Mouse (Mus musculus) hindbrain, postnatal 0 days (tissue): ENCODE measurements at regions not wholly inside any gene's neighbourhood (a gene's known extent, or its start where the extent isn't known, plus 50 kb on each side); places are given as distances from the start of the nearest gene placed in this dataset.

Experiments
- ATAC-seq: fragments of 200-750 bp; cut with Nextera tagmentation; 2 replicates; pipeline ENCODE4 v1.8.0; 2017; ENCODE audit warnings: mild to moderate bottlenecking, moderate TSS enrichment, moderate library complexity
- DNase-seq: peaks from one replicate; pipeline ENCODE4 v3.0.0-alpha.2; 2015; ENCODE audit warnings: low spot score
- H3K27ac ChIP-seq: fragments of 300-500 bp; sonication (generic); 2 replicates; pipeline ENCODE4 v1.5.1; 2014; ENCODE audit warnings: mild to moderate bottlenecking
- H3K27me3 ChIP-seq: fragments of 300-500 bp; sonication (generic); 2 replicates; pipeline ENCODE4 v1.6.1; 2014; ENCODE audit warnings: low read length, mixed read lengths; ENCODE audit not compliant: insufficient read depth
- H3K36me3 ChIP-seq: fragments of 300-500 bp; sonication (generic); 2 replicates; pipeline ENCODE4 v1.6.1; 2014; ENCODE audit warnings: low read length, mixed read lengths; ENCODE audit not compliant: insufficient read depth
- H3K4me1 ChIP-seq: fragments of 300-500 bp; sonication (generic); 2 replicates; pipeline ENCODE4 v1.6.1; 2014; ENCODE audit warnings: antibody characterized with exemption, low read length, mixed read lengths; ENCODE audit not compliant: insufficient read depth
- H3K4me2 ChIP-seq: fragments of 300-500 bp; sonication (generic); 2 replicates; pipeline ENCODE4 v1.6.1; 2014; ENCODE audit warnings: low read depth, mild to moderate bottlenecking, low read length, moderate library complexity, mixed read lengths
- H3K4me3 ChIP-seq: fragments of 300-500 bp; sonication (generic); 2 replicates; pipeline ENCODE4 v1.5.1; 2014; ENCODE audit warnings: low read length
- H3K9ac ChIP-seq: fragments of 300-500 bp; sonication (generic); replicated peaks from 2 replicates; pipeline ENCODE4 v1.6.1; 2014; ENCODE audit warnings: mild to moderate bottlenecking, low read length, moderate library complexity, mixed read lengths
- H3K9me3 ChIP-seq: fragments of 300-500 bp; sonication (generic); 2 replicates; pipeline ENCODE4 v1.6.1; 2016; ENCODE audit warnings: low read length, mixed read lengths
- CTCF ChIP-seq: IDR thresholded peaks from 2 replicates; pipeline ENCODE4 v1.5.1; 2016; ENCODE audit warnings: antibody characterized with exemption, control low read depth, low read depth
- WGBS: fragments of 180-500 bp; shearing (Covaris S2); extraction: QIAGEN DNeasy Blood & Tissue Kit; methylation state at CpG from one replicate; pipeline ENCODE4 v1.1.7; 2014; 5-methylcytosine and 5-hydroxymethylcytosine counted together

DNA sequence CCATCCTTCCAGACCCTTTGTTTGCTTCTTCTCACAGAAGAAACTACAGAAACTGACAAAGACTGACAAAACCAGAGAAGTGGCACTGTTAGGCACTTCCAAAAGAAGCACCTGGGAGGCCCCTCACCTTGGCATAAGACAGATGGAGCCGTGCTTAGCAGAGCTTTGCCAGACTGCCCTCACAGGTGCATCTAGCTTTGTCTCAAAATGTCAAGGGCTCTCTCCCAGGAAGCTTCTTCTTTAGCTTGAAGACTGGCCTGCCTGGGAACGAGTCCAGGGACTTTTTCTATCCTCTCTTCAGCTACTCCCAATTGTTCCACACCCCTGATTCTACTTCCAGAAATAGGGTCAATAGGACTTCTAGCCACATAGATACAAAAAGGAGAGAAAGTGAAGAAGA is 219.4 kb downstream of the Dad1 start:
- Histone ChIP-seq H3K4me3 (no peak overlapping the region), H3K9ac (no peak overlapping the region), H3K9me3 (no peaks in the 10 kb centered on the region), H3K4me1 (no peaks in the 10 kb centered on the region), H3K4me2 (no peak overlapping the region), H3K36me3 (no peaks in the 10 kb centered on the region), H3K27ac (no peak overlapping the region), H3K27me3 (no peaks in the 10 kb centered on the region)
- ATAC-seq (no peak), DNase-seq (no peak)
- WGBS = 78% methylated on average over 2 of the region's 2 CpGs
- TF ChIP-seq CTCF = no peak

DNA sequence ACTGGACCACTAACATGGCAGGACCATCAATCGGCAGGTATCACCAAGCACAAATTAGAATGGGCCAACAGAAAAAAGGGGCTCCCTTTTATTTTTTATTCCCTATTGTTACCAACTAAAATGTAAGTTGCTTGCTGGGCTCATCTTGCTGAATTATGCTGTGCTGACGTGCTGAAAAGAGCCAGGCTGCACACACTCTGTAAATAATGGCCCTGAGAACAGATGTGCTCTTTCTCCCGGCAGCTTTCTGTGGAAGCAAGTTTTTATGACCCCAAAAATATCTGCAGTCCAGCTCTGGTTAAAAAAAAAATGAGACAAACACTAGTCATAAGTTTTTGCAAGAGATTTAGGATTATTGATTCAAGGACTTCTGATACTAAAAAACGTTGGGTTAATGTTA is 230.4 kb downstream of the Dad1 start:
- no peak for TF ChIP-seq CTCF
- H3K27ac ChIP-seq = no peak overlapping the region
- no peak overlapping the region for H3K9ac ChIP-seq
- no peak for ATAC-seq
- no peaks in the 10 kb centered on the region for H3K4me1 ChIP-seq
- no peak for DNase-seq
- 71% methylated on average over 4 of the region's 4 CpGs for WGBS
- no peak overlapping the region for H3K4me3 ChIP-seq
- no peaks in the 10 kb centered on the region for H3K36me3 ChIP-seq
- H3K27me3 ChIP-seq = no peaks in the 10 kb centered on the region
- H3K4me2 ChIP-seq = no peak overlapping the region
- H3K9me3 ChIP-seq = no peaks in the 10 kb centered on the region

GRCm38 (mm10) chr14:54021443-54021842 is 232.5 kb downstream of the Dad1 start:
- WGBS = 89% methylated on average over 6 of the region's 6 CpGs

GRCm38 (mm10) chr14:54014628-54015027 is 239.3 kb downstream of the Dad1 start:
- no peak overlapping the region for H3K4me3 ChIP-seq
- WGBS = 88% methylated on average over 10 of the region's 10 CpGs
- ATAC-seq = no peak
- H3K27me3 ChIP-seq = no peaks in the 10 kb centered on the region
- H3K9me3 ChIP-seq = no peaks in the 10 kb centered on the region
- H3K4me2 ChIP-seq = no peak overlapping the region
- H3K9ac ChIP-seq = no peak overlapping the region
- no peaks in the 10 kb centered on the region for H3K4me1 ChIP-seq
- no peak for DNase-seq
- TF ChIP-seq CTCF = no peak
- H3K27ac ChIP-seq = no peak overlapping the region
- no peaks in the 10 kb centered on the region for H3K36me3 ChIP-seq

More at GRCm38 (mm10) chr14:54021443-54021842, 232.5 kb downstream of the Dad1 start:
- Histone ChIP-seq H3K9ac (no peak overlapping the region), H3K4me3 (no peak overlapping the region), H3K9me3 (no peaks in the 10 kb centered on the region), H3K4me1 (no peaks in the 10 kb centered on the region), H3K36me3 (no peaks in the 10 kb centered on the region), H3K27ac (no peak overlapping the region), H3K4me2 (no peak overlapping the region), H3K27me3 (no peaks in the 10 kb centered on the region)
- DNase-seq (no peak), ATAC-seq (no peak)
- TF ChIP-seq CTCF = no peak

- Histone ChIP-seq H3K9me3 (no peaks in the 10 kb centered on the region), H3K4me2 (no peak overlapping the region), H3K9ac (no peak overlapping the region), H3K27me3 (no peaks in the 10 kb centered on the region), H3K36me3 (no peaks in the 10 kb centered on the region), H3K4me1 (no peaks in the 10 kb centered on the region), H3K27ac (no peak overlapping the region), H3K4me3 (no peak overlapping the region)
- 95% methylated on average over 1 of the region's 1 CpGs for WGBS
- no peak for TF ChIP-seq CTCF
- no peak for DNase-seq
- no peak for ATAC-seq
These were observed 251.8 kb downstream of the Dad1 start for GRCm38 (mm10) chr14:54002083-54002482.

DNA sequence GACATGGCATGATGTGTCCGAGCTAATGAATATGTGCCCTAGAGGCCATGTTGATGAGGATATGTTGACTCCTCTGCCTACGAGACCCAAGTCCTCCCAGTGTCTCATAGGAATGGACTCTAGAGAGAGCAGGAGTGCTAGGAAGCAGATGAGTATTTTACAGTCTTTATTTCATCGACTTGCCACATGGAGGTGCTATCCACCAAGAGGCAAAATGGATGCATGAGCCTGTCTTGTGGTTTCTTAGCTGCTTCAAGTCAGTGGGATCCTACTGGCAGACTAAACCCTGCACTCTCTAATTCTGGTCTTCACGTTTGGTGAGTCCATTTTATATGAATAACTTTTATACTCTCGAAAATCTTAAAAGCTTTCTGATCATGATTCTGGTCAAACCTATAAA is 253.4 kb downstream of the Dad1 start:
- H3K4me2 ChIP-seq = no peak overlapping the region
- no peaks in the 10 kb centered on the region for H3K4me1 ChIP-seq
- DNase-seq = no peak
- no peak overlapping the region for H3K9ac ChIP-seq
- no peaks in the 10 kb centered on the region for H3K36me3 ChIP-seq
- no peak overlapping the region for H3K4me3 ChIP-seq
- TF ChIP-seq CTCF = no peak
- H3K9me3 ChIP-seq = no peaks in the 10 kb centered on the region
- no peak overlapping the region for H3K27ac ChIP-seq
- no peaks in the 10 kb centered on the region for H3K27me3 ChIP-seq
- 79% methylated on average over 5 of the region's 5 CpGs for WGBS
- no peak for ATAC-seq

DNA sequence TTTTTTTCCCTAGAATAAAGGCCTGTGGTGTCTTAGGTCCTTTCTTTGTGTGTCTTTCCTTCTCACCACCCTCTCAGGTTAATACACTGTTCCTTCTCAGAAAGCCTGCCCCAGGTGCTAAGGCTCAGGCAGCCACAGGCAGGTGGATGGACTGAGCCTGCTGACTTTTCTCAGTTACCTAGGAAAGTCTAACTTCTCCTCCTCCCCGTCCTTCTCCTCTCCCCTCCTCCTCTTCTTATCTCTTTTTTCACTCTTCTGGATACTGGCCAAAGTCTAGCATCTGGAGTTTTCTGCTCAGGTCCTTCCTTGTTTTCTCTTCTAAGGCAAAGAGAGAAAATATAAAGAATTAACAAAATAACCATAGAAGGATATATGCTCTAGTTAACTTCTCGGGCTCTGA is 260.5 kb downstream of the Dad1 start:
- Histone ChIP-seq H3K9me3 (no peaks in the 10 kb centered on the region), H3K36me3 (no peaks in the 10 kb centered on the region), H3K27ac (no peak overlapping the region), H3K27me3 (no peaks in the 10 kb centered on the region), H3K4me2 (no peak overlapping the region), H3K4me1 (no peaks in the 10 kb centered on the region), H3K9ac (no peak overlapping the region), H3K4me3 (no peak overlapping the region)
- DNase-seq (no peak), ATAC-seq (no peak)
- no peak for TF ChIP-seq CTCF
- WGBS = 56% methylated on average over 2 of the region's 2 CpGs
